Mouse (Mus musculus) bone marrow, adult 2 months (tissue): ENCODE measurements at regions not wholly inside any gene's neighbourhood (a gene's known extent, or its start where the extent isn't known, plus 50 kb on each side); places are given as distances from the start of the nearest gene placed in this dataset.

Experiments used
- H3K27ac ChIP-seq: fragments of 200-500 bp; 2 replicates; pipeline ENCODE4 v1.5.1; 2012; ENCODE audit warnings: low read depth, mild to moderate bottlenecking, control low read depth, inconsistent platforms, low read length; ENCODE audit not compliant: control insufficient read depth, poor library complexity, insufficient read depth
- H3K4me1 ChIP-seq: fragments of 200-500 bp; 2 replicates; pipeline ENCODE4 v1.6.1; 2011; ENCODE audit warnings: low read length; ENCODE audit not compliant: control insufficient read depth, insufficient read depth
- H3K4me3 ChIP-seq: fragments of 200-500 bp; replicated peaks from 2 replicates; pipeline ENCODE3; 2011; ENCODE audit warnings: mild to moderate bottlenecking, low read depth, low read length, control low read depth; ENCODE audit not compliant: control insufficient read depth
- CTCF ChIP-seq: fragments of 200-500 bp; IDR thresholded peaks from 2 replicates; pipeline ENCODE4 v1.5.1; 2011; ENCODE audit warnings: low read length, control low read depth; ENCODE audit not compliant: control insufficient read depth, insufficient read depth
- POLR2A ChIP-seq: fragments of 200-500 bp; IDR thresholded peaks from 2 replicates; pipeline ENCODE4 v1.6.1; 2011; ENCODE audit warnings: low read depth, mild to moderate bottlenecking, control low read depth, low read length, borderline replicate concordance; ENCODE audit not compliant: control insufficient read depth
- WGBS: fragments of 180-500 bp; shearing (Covaris S2); methylation state at CpG from one replicate; pipeline ENCODE4 v1.1.7; 2018; 5-methylcytosine and 5-hydroxymethylcytosine counted together

DNA sequence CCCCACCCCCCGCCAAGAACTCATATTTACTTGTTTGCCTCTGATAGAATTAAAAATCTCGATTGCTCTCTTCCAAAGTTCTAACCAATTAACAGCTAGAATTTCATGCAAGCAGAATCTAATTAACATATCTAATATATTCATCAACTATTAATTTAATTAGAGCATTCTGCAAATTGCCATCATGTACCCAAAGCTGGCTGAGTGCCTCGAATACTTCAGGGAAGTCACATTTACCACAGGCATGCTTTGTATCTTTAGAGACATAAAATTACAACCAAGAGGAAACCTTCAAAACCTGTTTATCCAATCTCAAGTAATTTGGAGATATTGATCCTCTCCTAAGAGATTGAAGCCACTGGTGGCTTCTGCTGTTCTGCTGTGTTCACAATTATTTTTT is 401.6 kb upstream of the Nmur2 start:
- H3K4me3 ChIP-seq = no peak overlapping the region
- TF ChIP-seq CTCF (no peak), POLR2A (no peak)
- 66% methylated on average over 3 of the region's 3 CpGs for WGBS
- no peaks in the 10 kb centered on the region for H3K4me1 ChIP-seq
- no peak overlapping the region for H3K27ac ChIP-seq

DNA sequence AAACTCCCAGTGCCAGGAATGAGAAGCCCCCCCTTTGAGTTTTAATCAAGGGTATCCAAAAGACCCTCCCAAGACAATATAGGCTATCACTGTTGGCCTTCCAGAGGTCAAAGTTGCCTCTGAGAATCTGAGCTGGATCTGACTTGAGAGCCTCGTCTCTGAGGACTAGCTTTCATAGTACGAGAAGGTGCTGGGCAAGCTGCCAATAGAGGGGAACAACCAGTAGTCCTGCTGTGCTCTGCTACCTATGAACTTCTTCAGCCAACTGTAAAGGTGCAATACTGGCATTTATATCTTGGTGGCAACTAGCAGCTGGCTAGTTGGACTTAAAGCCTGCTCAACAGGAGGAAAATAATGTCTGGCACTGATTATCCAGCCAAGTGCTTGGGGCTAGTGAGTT is 400.3 kb upstream of the Nmur2 start:
- WGBS = 57% methylated on average over 2 of the region's 2 CpGs

DNA sequence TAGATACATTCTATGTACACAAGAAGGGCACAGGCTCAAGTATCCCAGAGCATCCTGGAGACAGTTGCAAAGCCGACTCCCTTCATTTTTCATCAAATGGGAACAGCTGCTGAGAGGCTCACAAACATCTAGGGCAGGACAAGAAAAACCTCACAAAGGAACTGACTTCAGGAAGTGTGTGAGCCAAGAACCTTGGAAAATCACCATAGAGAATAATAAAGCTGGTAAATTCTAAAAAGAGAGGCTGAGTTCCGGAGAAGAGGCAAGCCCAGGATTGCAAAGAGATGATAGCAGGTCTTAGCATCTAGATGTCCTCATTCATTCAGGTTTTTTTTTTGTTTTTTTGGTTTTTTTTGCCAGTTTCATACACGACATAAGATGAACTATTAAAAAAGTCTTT is 390.3 kb upstream of the Nmur2 start:
- Histone ChIP-seq H3K4me3 (no peak overlapping the region), H3K27ac (no peak overlapping the region), H3K4me1 (no peaks in the 10 kb centered on the region)
- no peak for TF ChIP-seq CTCF
- WGBS = 58% methylated on average over 3 of the region's 3 CpGs

More for the DNA sequence above, 400.3 kb upstream of the Nmur2 start:
- H3K4me3 ChIP-seq = no peak overlapping the region
- no peaks in the 10 kb centered on the region for H3K4me1 ChIP-seq
- TF ChIP-seq POLR2A (no peak), CTCF (no peak)
- H3K27ac ChIP-seq = no peak overlapping the region

DNA sequence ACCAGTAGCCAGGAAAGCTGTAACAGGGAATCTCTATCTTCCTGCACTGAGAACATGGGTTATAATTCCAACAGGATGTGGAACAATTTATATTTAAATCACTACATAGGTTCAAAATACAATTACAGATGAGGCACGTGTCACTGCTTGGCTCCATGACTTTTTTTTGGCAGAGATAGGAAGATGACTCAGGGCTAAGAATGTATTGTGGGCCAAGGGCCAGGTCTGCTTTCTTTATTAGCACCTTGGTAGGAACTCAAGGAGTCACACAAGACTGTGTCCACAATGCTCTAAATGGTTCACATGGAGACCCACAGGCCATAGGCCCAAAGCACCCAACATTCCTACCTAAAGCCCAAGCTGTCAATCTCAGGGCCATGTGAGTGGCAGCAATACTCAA is 344.0 kb upstream of the Nmur2 start:
- TF ChIP-seq POLR2A = no peak
- TF ChIP-seq CTCF = no peak
- H3K4me3 ChIP-seq = no peak overlapping the region
- no peaks in the 10 kb centered on the region for H3K4me1 ChIP-seq
- WGBS = 62% methylated on average over 1 of the region's 1 CpGs
- no peak overlapping the region for H3K27ac ChIP-seq

- WGBS = 75% methylated on average over 5 of the region's 5 CpGs
- no peak for TF ChIP-seq CTCF
- TF ChIP-seq POLR2A = no peak
- no peak overlapping the region for H3K4me3 ChIP-seq
- no peak overlapping the region for H3K27ac ChIP-seq
- H3K4me1 ChIP-seq = no peaks in the 10 kb centered on the region
Observed at GRCm38 (mm10) chr11:56377535-56377934, 336.7 kb upstream of the Nmur2 start.

- no peaks in the 10 kb centered on the region for H3K4me1 ChIP-seq
- H3K27ac ChIP-seq = no peak overlapping the region
- no peak for TF ChIP-seq CTCF
- TF ChIP-seq POLR2A = no peak
- 65% methylated on average over 6 of the region's 6 CpGs for WGBS
- H3K4me3 ChIP-seq = no peak overlapping the region
Observed at GRCm38 (mm10) chr11:56374329-56374728, 333.5 kb upstream of the Nmur2 start.

DNA sequence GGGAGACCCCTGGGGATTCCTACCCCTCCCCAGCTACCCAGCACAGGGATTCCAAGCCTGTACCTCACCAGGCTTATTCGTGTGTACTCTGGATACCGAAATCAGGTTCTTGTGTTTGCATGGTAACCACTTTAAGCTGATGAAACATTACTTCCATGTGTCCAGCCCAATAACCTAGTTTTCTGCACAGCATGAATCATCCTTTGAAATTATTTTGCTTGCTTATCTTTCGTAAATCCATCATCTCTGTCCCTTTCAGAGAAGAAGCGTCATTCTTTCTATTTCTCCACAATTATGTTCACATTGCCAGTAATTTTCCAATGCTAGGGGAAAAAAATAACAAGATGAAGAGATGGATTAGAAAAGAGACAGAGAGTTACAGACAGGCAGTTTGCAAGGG is 332.8 kb upstream of the Nmur2 start:
- H3K27ac ChIP-seq = no peak overlapping the region
- 72% methylated on average over 4 of the region's 4 CpGs for WGBS
- H3K4me1 ChIP-seq = no peaks in the 10 kb centered on the region
- TF ChIP-seq POLR2A (no peak), CTCF (no peak)
- no peak overlapping the region for H3K4me3 ChIP-seq

DNA sequence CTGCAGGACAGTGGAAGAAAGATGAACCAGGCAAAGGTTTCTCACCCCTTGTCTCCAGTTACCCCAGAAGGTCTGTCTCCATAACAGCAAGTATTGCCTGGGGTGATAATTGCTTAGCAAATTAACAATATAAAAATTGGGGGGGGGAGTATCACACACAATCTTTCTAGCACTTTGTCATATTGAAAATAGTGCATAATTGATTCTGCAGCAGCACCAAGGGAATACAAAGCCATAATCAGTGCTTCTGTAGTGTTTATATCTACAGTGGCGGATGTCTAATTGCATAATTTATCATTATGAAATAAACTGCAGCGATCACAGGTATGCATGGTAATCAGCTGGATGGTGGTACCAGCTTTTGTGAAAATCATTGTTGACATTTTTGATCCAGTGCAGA is 316.9 kb upstream of the Nmur2 start:
- WGBS = 64% methylated on average over 2 of the region's 2 CpGs
- no peak for TF ChIP-seq POLR2A
- no peak for TF ChIP-seq CTCF

GRCm38 (mm10) chr11:56351798-56352366 is 311.1 kb upstream of the Nmur2 start:
- WGBS = 65% methylated on average over 7 of the region's 7 CpGs
- Histone ChIP-seq H3K4me1 (no peaks in the 10 kb centered on the region), H3K27ac (no peak overlapping the region), H3K4me3 (no peak overlapping the region)
- no peak for TF ChIP-seq POLR2A
- no peak for TF ChIP-seq CTCF

More for the DNA sequence above, 316.9 kb upstream of the Nmur2 start:
- Histone ChIP-seq H3K4me3 (no peak overlapping the region), H3K27ac (no peak overlapping the region), H3K4me1 (no peaks in the 10 kb centered on the region)

DNA sequence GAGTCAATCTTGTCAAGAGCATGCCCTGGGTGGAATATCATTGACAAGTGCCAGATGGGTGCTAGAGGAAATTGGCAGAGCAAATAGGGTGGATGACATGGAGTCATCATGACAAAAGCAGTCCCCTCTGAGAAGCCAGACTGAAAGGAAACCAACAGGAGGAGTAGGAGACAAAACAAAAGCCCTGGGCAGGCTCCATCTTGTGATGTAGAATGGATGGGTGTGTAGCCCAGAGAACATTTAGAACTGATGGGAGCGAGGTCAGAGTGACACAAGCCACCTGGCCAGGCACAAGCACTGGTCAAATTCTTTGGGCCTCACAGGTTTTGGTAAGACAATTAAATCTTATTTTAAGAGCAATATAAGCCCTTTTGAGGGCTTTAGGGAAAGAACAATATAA is 310.4 kb upstream of the Nmur2 start:
- H3K4me3 ChIP-seq = no peak overlapping the region
- no peaks in the 10 kb centered on the region for H3K4me1 ChIP-seq
- 57% methylated on average over 1 of the region's 1 CpGs for WGBS
- no peak for TF ChIP-seq POLR2A
- H3K27ac ChIP-seq = no peak overlapping the region
